Mouse (Mus musculus) forebrain, embryonic 16.5 days (tissue): ENCODE results near the gene Nexmif. TPM values are rescaled to one million over a fixed set of nuclear protein-coding genes. Genes with fewer than 3 reads are reported as not detected.
"Not testable (repeated sequence)": the region's sequence is repeated elsewhere in the genome, so short reads cannot be mapped to it uniquely, and the experiment has no call there.

Source experiments
- ATAC-seq: fragments of 200-750 bp; cut with Nextera tagmentation; 2 replicates; pipeline ENCODE4 v1.8.0; 2017; ENCODE audit warnings: mild to moderate bottlenecking, moderate library complexity
- H3K27ac ChIP-seq: fragments of 300-500 bp; sonication (generic); 2 replicates; pipeline ENCODE4 v1.5.1; 2014; ENCODE audit warnings: low read length, control low read depth
- H3K27me3 ChIP-seq: fragments of 300-500 bp; sonication (generic); replicated peaks from 2 replicates; pipeline ENCODE4 v1.6.1; 2014; ENCODE audit warnings: low read length; ENCODE audit not compliant: control insufficient read depth, insufficient read depth
- H3K36me3 ChIP-seq: fragments of 300-500 bp; sonication (generic); 2 replicates; pipeline ENCODE4 v1.6.1; 2014; ENCODE audit not compliant: control insufficient read depth, insufficient read depth
- H3K4me1 ChIP-seq: fragments of 300-500 bp; sonication (generic); replicated peaks from 2 replicates; pipeline ENCODE4 v1.6.1; 2014; ENCODE audit warnings: low read length; ENCODE audit not compliant: control insufficient read depth, insufficient read depth
- H3K4me2 ChIP-seq: fragments of 300-500 bp; sonication (generic); 2 replicates; pipeline ENCODE4 v1.6.1; 2014; ENCODE audit warnings: mild to moderate bottlenecking, low read length, control low read depth
- H3K4me3 ChIP-seq: fragments of 300-500 bp; sonication (generic); replicated peaks from 2 replicates; pipeline ENCODE4 v1.5.1; 2014; ENCODE audit warnings: mild to moderate bottlenecking, low read length, control low read depth
- H3K9ac ChIP-seq: fragments of 300-500 bp; sonication (generic); replicated peaks from 2 replicates; pipeline ENCODE4 v1.6.1; 2014; ENCODE audit warnings: low read depth, low read length, control low read depth
- H3K9me3 ChIP-seq: fragments of 300-500 bp; sonication (generic); 2 replicates; pipeline ENCODE4 v1.6.1; 2016; ENCODE audit warnings: low read length; ENCODE audit not compliant: control insufficient read depth
- WGBS: fragments of 180-500 bp; shearing (Covaris S2); extraction: QIAGEN DNeasy Blood & Tissue Kit; methylation state at CpG from one replicate; pipeline ENCODE4 v1.1.7; 2014; 5-methylcytosine and 5-hydroxymethylcytosine counted together
- microRNA counts: library from miRNA; unstranded; fragments of <30 nt; microRNA quantifications from one replicate; lab custom pipeline; 2016
- microRNA-seq: library from miRNA; unstranded; fragments of <30 nt; microRNA quantifications from one replicate; pipeline ENCODE4, GENCODE M21; 2017
- polyA plus RNA-seq: library from polyadenylated mRNA; unstranded; fragments of >200 nt; fragmentation: Nextera tagmentation; extraction: Ambion mirVana; gene quantifications from 2 replicates; pipeline ENCODE4 v1.2.1, GENCODE M21; 2015

Nexmif gene
- polyA plus RNA-seq, 1 experiment from 2014 or later, result 19.4 TPM

- H3K4me1 ChIP-seq, H3K4me3 ChIP-seq, H3K9me3 ChIP-seq, H3K27ac ChIP-seq, H3K27me3 ChIP-seq, ATAC-seq, H3K4me2 ChIP-seq, H3K9ac ChIP-seq, H3K36me3 ChIP-seq: not testable (repeated sequence)
- 70% methylated on average over 5 of the region's 5 CpGs for whole genome bisulfite sequencing
Observed at GRCm38 (mm10) chrX:104115266-104115665, 85.7 kb downstream of the Nexmif start.

- no peak for ATAC-seq
- Histone ChIP-seq H3K27me3 (no peaks in the 10 kb centered on the region), H3K36me3 (no peaks in the 10 kb centered on the region), H3K4me3 (no peak overlapping the region), H3K4me2 (no peak overlapping the region), H3K27ac (no peak overlapping the region), H3K9ac (no peak overlapping the region), H3K4me1 (no peaks in the 10 kb centered on the region), H3K9me3 (no peaks in the 10 kb centered on the region)
- WGBS, result 68% methylated on average over 4 of the region's 4 CpGs
Observed at GRCm38 (mm10) chrX:104114596-104114995, 86.4 kb downstream of the Nexmif start.

- H3K4me3 ChIP-seq, result no peak overlapping the region
- no peak overlapping the region for H3K4me2 ChIP-seq
- ATAC-seq, result no peak
- no peak overlapping the region for H3K27ac ChIP-seq
- H3K27me3 ChIP-seq, result no peaks in the 10 kb centered on the region; the same call in 1 of the 2 replicates
- H3K9ac ChIP-seq, result no peak overlapping the region
- WGBS, result 59% methylated on average over 2 of the region's 2 CpGs
- H3K36me3 ChIP-seq, result no peaks in the 10 kb centered on the region
- no peaks in the 10 kb centered on the region for H3K4me1 ChIP-seq
- H3K9me3 ChIP-seq, result no peaks in the 10 kb centered on the region
Observed at GRCm38 (mm10) chrX:104054848-104055247, 146.1 kb downstream of the Nexmif start.

- Histone ChIP-seq H3K9ac (no peak overlapping the region), H3K36me3 (no peaks in the 10 kb centered on the region), H3K9me3 (no peaks in the 10 kb centered on the region), H3K4me2 (no peak overlapping the region), H3K4me1 (no peaks in the 10 kb centered on the region), H3K4me3 (no peak overlapping the region), H3K27me3 (no peaks in the 10 kb centered on the region; the same call in 1 of the 2 replicates), H3K27ac (no peak overlapping the region)
- no peak for ATAC-seq
Observed at GRCm38 (mm10) chrX:104040276-104040675, 160.7 kb downstream of the Nexmif start.

- ATAC-seq, result no peak
Observed at GRCm38 (mm10) chrX:104033843-104034242, 167.1 kb downstream of the Nexmif start.

GRCm38 (mm10) chrX:104032756-104033155 lies 168.2 kb downstream of the Nexmif start:
- no peak overlapping the region for H3K4me3 ChIP-seq
- H3K36me3 ChIP-seq, result no peaks in the 10 kb centered on the region
- H3K4me1 ChIP-seq, result no peaks in the 10 kb centered on the region
- H3K9ac ChIP-seq, result no peak overlapping the region
- WGBS, result 51% methylated on average over 4 of the region's 4 CpGs
- no peak overlapping the region for H3K27ac ChIP-seq
- H3K9me3 ChIP-seq, result no peaks in the 10 kb centered on the region
- H3K27me3 ChIP-seq, result no peaks in the 10 kb centered on the region; the same call in 1 of the 2 replicates
- no peak overlapping the region for H3K4me2 ChIP-seq
- ATAC-seq, result no peak

More at GRCm38 (mm10) chrX:104033843-104034242, 167.1 kb downstream of the Nexmif start:
- no peak overlapping the region for H3K4me3 ChIP-seq
- no peaks in the 10 kb centered on the region for H3K4me1 ChIP-seq
- no peaks in the 10 kb centered on the region; the same call in 1 of the 2 replicates for H3K27me3 ChIP-seq
- 75% methylated on average over 5 of the region's 5 CpGs for WGBS
- no peak overlapping the region for H3K9ac ChIP-seq
- H3K4me2 ChIP-seq, result no peak overlapping the region
- H3K9me3 ChIP-seq, result no peaks in the 10 kb centered on the region
- H3K27ac ChIP-seq, result no peak overlapping the region
- no peaks in the 10 kb centered on the region for H3K36me3 ChIP-seq

MicroRNAs within 50 kb of the gene (microRNA counts, 519-probe panel; counts per million panel counts)
- microRNA mmu-miR-672 (lab: Ali Mortazavi, UCI), result 2,249 counts per million, percentile 48 among the panel's probes with 10 or more counts

Small RNA genes within 50 kb of the gene (microRNA-seq; reads per million reads assigned to microRNA genes)
- gene Gm24993, result not detected
- 307 reads per million, percentile 68 among the genes with 10 or more reads in this experiment for gene Mir672

Other genes starting within 250 kb of the Nexmif start
- gene Rlim, start 219.9 kb downstream of the Nexmif start, polyA plus RNA-seq, result 36.6 and 38.9 TPM in 2 replicates
- 10.1 and 11.2 TPM in 2 replicates for gene Abcb7, start 212.7 kb upstream of the Nexmif start, polyA plus RNA-seq